Mouse (Mus musculus): Measurements from ENCODE around the gene Ubr1.

Ubr1 gene

GRCm38 (mm10) chr2:120850424-120851082 is 120.0 kb downstream of the Ubr1 start, which contains the start of gene Ttbk2:
TSS of gene Ttbk2 (minus strand) at chr2:120850604.
- DNase-seq = peak; percentile 97

DNA sequence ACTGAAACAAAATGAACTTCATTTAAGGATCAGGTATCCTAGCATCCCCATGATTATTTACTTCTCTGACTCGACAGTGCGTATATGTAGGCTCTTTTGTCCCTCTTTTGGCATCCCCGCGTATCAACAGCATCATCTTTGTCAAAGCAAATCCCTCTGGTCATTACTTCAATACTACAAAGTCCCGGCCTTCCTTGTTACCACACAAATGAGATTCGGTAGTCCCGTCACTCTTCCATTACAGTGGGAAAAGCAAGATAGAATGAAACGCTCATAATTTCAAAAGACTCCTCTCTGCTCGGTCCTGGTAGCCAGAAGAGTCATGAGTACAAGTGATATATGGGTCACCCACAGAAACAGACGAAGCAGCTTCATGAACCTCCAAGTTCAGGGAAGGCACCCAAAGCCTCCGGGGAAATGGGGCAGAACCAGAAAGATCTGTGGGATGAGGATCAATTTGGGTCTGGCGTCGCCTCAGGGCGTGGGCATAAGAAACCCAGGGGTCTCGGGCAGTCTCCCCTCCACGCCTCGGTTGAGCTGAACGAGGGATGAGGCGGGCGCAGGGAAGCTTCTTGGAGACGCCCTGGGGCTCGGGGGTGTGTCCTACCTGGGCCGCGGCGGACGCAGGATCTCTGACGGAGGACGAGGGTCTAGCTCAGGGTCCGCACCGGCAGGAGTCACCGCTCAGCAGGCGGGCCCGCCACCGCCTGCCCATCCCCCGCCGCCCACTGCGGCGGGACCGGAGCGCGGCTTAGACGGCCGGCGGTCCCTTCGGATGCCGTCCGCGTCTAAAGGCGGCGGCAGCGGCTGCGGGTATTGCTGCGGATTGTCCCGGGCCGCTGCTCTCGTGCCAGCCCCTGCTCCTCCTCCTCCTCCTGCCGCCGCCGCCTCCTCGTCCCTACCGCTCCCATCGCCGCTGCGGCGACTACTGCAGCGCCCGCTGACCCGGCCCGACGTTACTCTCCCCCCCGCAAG is 120.8 kb downstream of the Ubr1 start, which contains the start of gene Cdan1:
TSS of gene Cdan1 (minus strand) at position 680 of the 975 bp plus-strand sequence.
- peak; percentile 54 for DNase-seq

- no peak for DNase-seq
Measured at GRCm38 (mm10) chr2:120845280-120845679, 125.2 kb downstream of the Ubr1 start.

GRCm38 (mm10) chr2:120843990-120844389 is 126.5 kb downstream of the Ubr1 start:
- DNase-seq = no peak

- no peak for DNase-seq
Measured at GRCm38 (mm10) chr2:120841211-120841610, 129.3 kb downstream of the Ubr1 start.

DNA sequence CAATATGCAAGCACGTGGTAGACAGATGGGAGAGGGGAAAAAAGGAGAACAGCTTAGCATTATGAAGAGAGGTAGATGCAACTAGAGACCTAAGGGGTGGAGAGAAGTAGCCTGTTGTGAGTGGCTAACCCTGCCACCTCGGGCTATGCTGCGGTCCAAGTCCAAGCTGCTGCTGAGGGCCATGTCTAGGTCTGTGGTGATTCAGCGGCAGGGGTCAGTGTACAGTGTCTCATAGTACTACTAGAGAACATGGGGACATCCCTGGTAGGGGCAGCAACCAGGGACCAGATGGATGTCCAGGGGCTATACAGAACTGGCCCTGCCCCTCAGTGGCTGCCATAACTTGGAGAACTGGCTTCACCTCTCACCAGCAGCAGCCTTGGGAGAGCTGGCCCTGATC is 135.3 kb downstream of the Ubr1 start:
- DNase-seq = no peak

- DNase-seq = no peak
Measured at GRCm38 (mm10) chr2:120826936-120827638, 143.4 kb downstream of the Ubr1 start.

Data from lung, postnatal 10 days (tissue).